13 mouse cellular contexts compared by ENCODE assay signal in the genomic region with DNA sequence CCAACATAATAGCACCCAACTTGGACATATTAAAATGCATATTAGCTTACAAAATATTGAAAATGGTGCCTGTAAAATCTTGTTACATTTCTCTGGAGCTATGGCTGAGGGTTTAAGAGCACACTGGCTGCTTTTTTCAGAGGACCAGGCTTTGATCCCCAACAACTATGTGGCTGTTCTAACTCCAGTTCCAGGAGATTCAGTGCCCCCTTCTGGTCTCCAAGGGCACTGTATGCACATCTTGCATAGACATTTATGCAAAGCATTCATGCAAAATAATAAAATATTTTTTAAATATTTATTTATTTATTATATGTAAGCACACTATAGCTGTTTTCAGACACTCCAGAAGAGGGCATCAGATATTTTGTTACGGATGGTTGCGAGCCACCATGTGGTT. TPM values are rescaled to one million over a fixed set of nuclear protein-coding genes. Genes with fewer than 3 reads are reported as not detected.
DNase-seq lines count a peak whose midpoint lies in the region; ATAC-seq and TF ChIP-seq lines count a peak whose summit lies in the region.
"Had no signal": no experiment of that assay in that cellular context is flagged by ENCODE, and none has a peak within 500 bp of the region (broad histone marks: within the 10 kb centered on the region; RNA-seq: fewer than 3 reads in every experiment).

No protein-coding gene starts in this region.

- no peaks in the 10 kb centered on the region for H3K27me3 ChIP-seq in kidney, adult 2 months (replicated peaks; ENCODE audit: control insufficient read depth, insufficient read depth, low read length)
- no peaks in the 10 kb centered on the region for H3K27me3 ChIP-seq in testis, adult 2 months (ENCODE audit: control insufficient read depth, insufficient read depth, low read length)
- no peaks in the 10 kb centered on the region for H3K27me3 ChIP-seq in splenic B cell, adult 2 months (ENCODE audit: control insufficient read depth, insufficient read depth, low read length, poor library complexity, severe bottlenecking)
- H3K27me3 ChIP-seq in forebrain, embryonic 14.5 days (replicated peaks; ENCODE audit: control insufficient read depth, insufficient read depth, low read length): no peaks in the 10 kb centered on the region
- no peaks in the 10 kb centered on the region for H3K27me3 ChIP-seq in forebrain, embryonic 12.5 days
- H3K27me3 ChIP-seq: limb, embryonic 13.5 days; midbrain, embryonic 15.5 days; neural tube, embryonic 12.5 days had no signal

- no peaks in the 10 kb centered on the region for H3K4me1 ChIP-seq in kidney, adult 2 months (ENCODE audit: control insufficient read depth, insufficient read depth, low read length)
- H3K4me1 ChIP-seq in testis, adult 2 months (ENCODE audit: control insufficient read depth, insufficient read depth, low read length): no peaks in the 10 kb centered on the region
- no peaks in the 10 kb centered on the region for H3K4me1 ChIP-seq in forebrain, embryonic 14.5 days (ENCODE audit: control insufficient read depth, insufficient read depth, low read length)
- H3K4me1 ChIP-seq in forebrain, embryonic 12.5 days: no peaks in the 10 kb centered on the region
- H3K4me1 ChIP-seq: limb, embryonic 13.5 days; midbrain, embryonic 15.5 days; neural tube, embryonic 12.5 days had no signal

- no peak overlapping the region for H3K4me2 ChIP-seq in forebrain, embryonic 14.5 days (ENCODE audit: low read length)
- no peak overlapping the region for H3K4me2 ChIP-seq in forebrain, embryonic 12.5 days
- H3K4me2 ChIP-seq: limb, embryonic 13.5 days; midbrain, embryonic 15.5 days; neural tube, embryonic 12.5 days had no signal

- WGBS in kidney, adult 2 months: 100% methylated on average over 2 of the region's 2 CpGs
- 98% methylated on average over 2 of the region's 2 CpGs for WGBS in forebrain, embryonic 14.5 days
- WGBS in forebrain, embryonic 12.5 days: 100% methylated on average over 2 of the region's 2 CpGs

- no peak for ATAC-seq in forebrain, embryonic 14.5 days
- ATAC-seq in forebrain, embryonic 12.5 days (ENCODE audit: low FRiP score): no peak
- ATAC-seq: midbrain, embryonic 15.5 days had no signal

- H3K9ac ChIP-seq in forebrain, embryonic 14.5 days (ENCODE audit: low read length): no peak overlapping the region
- H3K9ac ChIP-seq in forebrain, embryonic 12.5 days: no peak overlapping the region
- H3K9ac ChIP-seq: limb, embryonic 13.5 days; midbrain, embryonic 15.5 days; neural tube, embryonic 12.5 days had no signal

- no peak overlapping the region for H3K4me3 ChIP-seq in kidney, adult 2 months (ENCODE audit: insufficient read depth, low read depth, low read length)
- no peak overlapping the region for H3K4me3 ChIP-seq in testis, adult 2 months (ENCODE audit: control insufficient read depth, low read depth, low read length)
- H3K4me3 ChIP-seq in forebrain, embryonic 14.5 days (ENCODE audit: low read depth, low read length): no peak overlapping the region
- H3K4me3 ChIP-seq in forebrain, embryonic 12.5 days (replicated peaks): no peak overlapping the region
- H3K4me3 ChIP-seq: limb, embryonic 13.5 days; midbrain, embryonic 15.5 days; neural tube, embryonic 12.5 days had no signal

- TF ChIP-seq POLR2A in kidney, adult 2 months (IDR thresholded peaks at IDR 0.05; ENCODE audit: low read depth, low read length): no peak
- TF ChIP-seq POLR2A in testis, adult 2 months (IDR thresholded peaks at IDR 0.05; ENCODE audit: control insufficient read depth, low read depth, low read length): no peak

- TF ChIP-seq CTCF in kidney, adult 2 months (conservative IDR thresholded peaks at IDR 0.05; ENCODE audit: insufficient read depth, insufficient read length, low read depth, low read length): 0 out of 2 replicates have a peak, but pooled peaks have one; percentile 17
- no peak for TF ChIP-seq CTCF in testis, adult 2 months (IDR thresholded peaks at IDR 0.05; ENCODE audit: control insufficient read depth, insufficient read depth, insufficient replicate concordance, low read depth, low read length)

- no peak overlapping the region for H3K27ac ChIP-seq in kidney, adult 2 months (ENCODE audit: insufficient read depth, low read depth, low read length)
- peak overlapping the region; percentile 78 for H3K27ac ChIP-seq in testis, adult 2 months (ENCODE audit: control insufficient read depth, insufficient read depth, low read depth, low read length)
- H3K27ac ChIP-seq in forebrain, embryonic 14.5 days (ENCODE audit: low read depth, low read length): no peak overlapping the region
- H3K27ac ChIP-seq in forebrain, embryonic 12.5 days: no peak overlapping the region
- H3K27ac ChIP-seq: limb, embryonic 13.5 days; midbrain, embryonic 15.5 days; neural tube, embryonic 12.5 days had no signal

- DNase-seq in kidney, adult 2 months: no peak
- DNase-seq in kidney, postnatal 10 days: no peak
- DNase-seq in testis, postnatal 14 days (ENCODE audit: low spot score): no peak
- peak; percentile 45 for DNase-seq in R1 (ENCODE audit: low read depth, low spot score)
- peak; percentile 28 for DNase-seq in splenic B cell, adult 2 months (ENCODE audit: low read depth, low spot score)
- no peak for DNase-seq in forebrain, embryonic 14.5 days (ENCODE audit: low spot score)
- DNase-seq: adrenal gland, postnatal 14 days; cerebellum, postnatal 10 days had no signal

- H3K36me3 ChIP-seq in kidney, adult 2 months (ENCODE audit: control insufficient read depth, insufficient read depth, low read length): no peaks in the 10 kb centered on the region
- no peaks in the 10 kb centered on the region for H3K36me3 ChIP-seq in testis, adult 2 months (ENCODE audit: control insufficient read depth, insufficient read depth, low read length)
- no peaks in the 10 kb centered on the region for H3K36me3 ChIP-seq in splenic B cell, adult 2 months (ENCODE audit: control insufficient read depth, insufficient read depth, low read length, poor library complexity, severe bottlenecking)
- H3K36me3 ChIP-seq in forebrain, embryonic 14.5 days (ENCODE audit: control insufficient read depth, insufficient read depth, low read length): no peaks in the 10 kb centered on the region
- H3K36me3 ChIP-seq in forebrain, embryonic 12.5 days (replicated peaks): no peaks in the 10 kb centered on the region
- H3K36me3 ChIP-seq: limb, embryonic 13.5 days; midbrain, embryonic 15.5 days; neural tube, embryonic 12.5 days had no signal

- no peaks in the 10 kb centered on the region for H3K9me3 ChIP-seq in forebrain, embryonic 14.5 days (replicated peaks; ENCODE audit: control insufficient read depth, low read length)
- H3K9me3 ChIP-seq in forebrain, embryonic 12.5 days: no peaks in the 10 kb centered on the region
- H3K9me3 ChIP-seq: limb, embryonic 13.5 days; midbrain, embryonic 15.5 days; neural tube, embryonic 12.5 days had no signal

RNA-seq across cellular contexts. Expression of gene Prdx4, which starts 34.2 kb away (rescaled TPM):
- 39.4 and 43.1 TPM in 2 replicates for polyA plus RNA-seq in kidney, adult 2 months (2012; rRNA removed)
- polyA plus RNA-seq in testis, adult 2 months (2012; rRNA removed): 133 and 179 TPM in 2 replicates
- 124 and 148 TPM in 2 replicates for polyA plus RNA-seq in forebrain, embryonic 14.5 days (2014; fragmentation: Nextera tagmentation; extraction: Ambion mirVana)
- 179 and 202 TPM in 2 replicates for polyA plus RNA-seq in forebrain, embryonic 12.5 days (2016; fragmentation: Nextera tagmentation; extraction: Ambion mirVana)

RNA-seq across cellular contexts. Expression of gene Acot9, which starts 44.1 kb away (rescaled TPM):
- 16.4 and 18.5 TPM in 2 replicates for polyA plus RNA-seq in kidney, adult 2 months (2012; rRNA removed)
- polyA plus RNA-seq in testis, adult 2 months (2012; rRNA removed): 23.6 and 24.4 TPM in 2 replicates
- polyA plus RNA-seq in forebrain, embryonic 14.5 days (2014; fragmentation: Nextera tagmentation; extraction: Ambion mirVana): 36.4 and 42.7 TPM in 2 replicates
- 15.0 and 18.1 TPM in 2 replicates for polyA plus RNA-seq in forebrain, embryonic 12.5 days (2016; fragmentation: Nextera tagmentation; extraction: Ambion mirVana)

Comparison
In these comparisons a context has a peak if more than half of its experiments do, and no peak if none do; other contexts are left out.
1. DNase-seq: peak in R1 (single experiment) and splenic B cell, adult 2 months (single experiment); none in kidney, adult 2 months (single experiment), kidney, postnatal 10 days (single experiment), testis, postnatal 14 days (single experiment) and forebrain, embryonic 14.5 days (single experiment).